Mouse (Mus musculus) kidney, adult 18-20 months (tissue): Measurements from ENCODE around the gene Dock4.
A peak's percentile ranks its signal among the peaks of the same experiment; 100 is the strongest.

Source experiments
- DNase-seq: peaks from one replicate; pipeline ENCODE4 v3.0.0; 2021

The Dock4 gene

GRCm38 (mm10) chr12:40669460-40669859 lies 223.7 kb downstream of the Dock4 start:
- no peak for DNase-seq

DNA sequence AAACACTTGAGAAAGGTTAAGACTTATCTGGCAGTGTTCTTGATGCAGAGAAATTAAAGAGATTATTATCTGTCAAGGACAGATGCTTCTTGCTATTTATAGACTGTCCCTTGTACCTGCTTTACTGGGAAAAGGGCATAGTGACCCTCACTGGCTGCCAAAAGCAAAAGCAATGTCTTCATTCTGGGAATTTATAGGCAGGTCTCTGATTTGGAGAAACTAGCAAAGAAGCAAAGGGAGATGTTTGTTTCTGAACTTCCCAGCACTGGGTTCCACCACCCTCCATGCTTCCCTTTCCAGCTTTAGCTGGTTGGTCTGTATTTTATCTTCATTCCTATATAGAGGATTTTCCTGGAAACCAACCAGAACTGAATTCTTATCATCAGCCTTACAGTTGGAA lies 225.0 kb downstream of the Dock4 start:
- no peak for DNase-seq

GRCm38 (mm10) chr12:40679713-40680112 lies 234.0 kb downstream of the Dock4 start:
- DNase-seq: no peak

- DNase-seq: peak; percentile 54
Observed at GRCm38 (mm10) chr12:40680551-40680950, 234.8 kb downstream of the Dock4 start.

GRCm38 (mm10) chr12:40691444-40691843 lies 245.7 kb downstream of the Dock4 start:
- no peak for DNase-seq

DNA sequence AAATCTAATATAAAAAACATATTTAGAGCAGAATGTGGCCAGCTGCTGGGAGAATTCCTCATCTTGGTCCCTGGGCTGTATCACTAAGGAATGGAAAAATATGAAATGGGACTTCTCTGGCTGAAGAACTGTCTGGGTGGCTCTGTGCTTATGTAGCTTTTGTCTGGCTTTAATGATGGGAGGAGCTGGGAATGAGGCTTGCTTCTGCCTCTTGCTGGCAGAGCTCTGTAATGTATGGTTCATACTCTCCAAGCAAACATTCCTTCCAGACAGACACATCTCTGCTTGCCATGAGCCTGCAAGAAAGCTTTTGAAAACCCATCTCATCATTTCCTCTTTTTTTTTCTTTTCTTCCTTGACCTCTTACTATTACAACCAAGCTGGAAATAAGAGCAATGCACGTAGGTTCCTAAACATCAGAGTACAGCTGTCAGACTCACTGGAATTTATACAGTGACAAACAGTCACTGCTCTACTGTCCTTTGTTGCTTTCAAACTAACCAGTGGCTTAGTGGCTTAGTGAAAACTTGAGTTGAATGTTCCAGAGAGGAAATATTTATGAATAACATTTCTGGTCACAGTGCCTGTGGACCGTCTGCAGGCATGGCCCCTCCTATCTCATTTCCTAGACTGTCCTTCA lies 248.4 kb downstream of the Dock4 start:
- no peak for DNase-seq

- no peak for DNase-seq
Observed at GRCm38 (mm10) chr12:40698330-40698729, 252.6 kb downstream of the Dock4 start.

- no peak for DNase-seq
Observed at GRCm38 (mm10) chr12:40702233-40702792, 256.6 kb downstream of the Dock4 start.

- DNase-seq: no peak
Observed at GRCm38 (mm10) chr12:40704296-40704695, 258.5 kb downstream of the Dock4 start.

DNA sequence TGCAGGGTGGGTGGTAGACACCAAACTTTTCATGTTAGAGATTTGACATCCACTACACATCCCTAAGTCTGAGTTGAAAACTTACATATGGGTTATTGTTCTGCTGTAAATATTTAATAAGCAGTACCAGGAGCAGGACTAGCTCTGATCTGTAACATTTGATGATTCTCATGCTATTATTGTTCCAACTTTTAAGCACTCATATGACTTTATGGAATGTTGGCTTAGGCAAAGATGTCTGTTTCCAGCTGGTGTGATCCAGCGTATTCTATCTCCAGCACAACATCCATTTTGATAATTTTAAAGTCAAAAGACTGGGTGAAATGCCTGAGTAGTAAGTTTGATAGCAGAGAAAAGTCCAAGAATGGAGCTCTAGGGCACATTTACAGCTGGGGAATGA lies 261.4 kb downstream of the Dock4 start:
- no peak for DNase-seq

- no peak for DNase-seq
Observed at GRCm38 (mm10) chr12:40709094-40709493, 263.3 kb downstream of the Dock4 start.

DNA sequence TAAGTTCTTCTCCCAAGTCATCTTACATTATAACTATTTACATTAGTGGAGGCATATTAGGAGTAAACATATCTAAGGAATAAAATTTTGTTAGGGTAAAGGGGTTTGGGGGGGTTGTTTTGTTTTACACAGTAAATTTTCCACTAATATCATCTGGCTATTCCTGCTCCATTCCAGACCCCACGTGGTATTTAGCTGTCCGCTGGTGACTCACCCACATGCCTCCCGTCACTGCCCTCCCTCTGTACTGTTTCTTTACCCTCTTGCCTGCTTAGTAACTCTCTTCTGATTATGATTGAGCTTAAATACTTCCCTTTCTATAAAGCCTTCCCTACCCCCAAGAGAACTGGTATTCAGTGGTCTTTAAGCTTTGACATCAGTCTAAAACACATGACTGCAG lies 266.5 kb downstream of the Dock4 start:
- DNase-seq: no peak

DNA sequence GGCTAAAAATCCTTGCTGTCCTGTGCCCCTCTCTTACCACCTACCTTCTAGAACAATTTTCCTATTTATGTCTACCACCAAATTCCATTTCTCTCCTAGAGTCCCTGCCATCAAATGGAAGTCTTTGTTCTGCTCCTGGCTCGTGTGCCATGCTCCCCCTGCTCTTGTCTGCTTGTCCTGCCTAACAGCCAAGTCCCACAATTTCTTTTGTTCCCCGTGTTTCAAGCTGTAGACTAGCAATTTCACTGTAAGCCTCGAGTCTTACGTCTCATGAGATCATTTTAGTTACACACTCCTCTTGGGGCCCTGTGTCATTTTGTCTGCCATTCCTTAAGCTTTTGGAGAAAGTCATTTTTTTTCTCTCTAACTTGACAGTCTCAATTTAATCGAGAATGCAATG lies 268.5 kb downstream of the Dock4 start:
- DNase-seq: no peak

DNA sequence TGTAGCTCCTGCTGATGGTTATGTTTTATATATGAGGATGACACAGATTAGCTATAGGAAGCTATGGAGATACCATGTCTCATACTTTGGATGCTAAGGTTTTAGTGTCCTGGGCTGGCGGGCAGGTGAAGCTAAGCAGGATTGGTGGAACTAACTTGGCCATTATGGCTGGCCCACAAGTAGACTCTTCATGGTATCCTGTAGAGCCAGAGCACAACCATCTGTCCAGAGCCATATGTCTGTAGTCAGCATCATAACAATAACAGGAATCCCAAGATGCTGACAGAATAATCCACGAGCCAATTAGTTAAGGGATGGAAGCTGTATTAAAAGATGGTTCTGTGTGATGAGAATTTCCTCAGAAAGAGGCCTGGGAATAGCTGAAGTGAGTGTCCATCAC lies 269.4 kb downstream of the Dock4 start:
- no peak for DNase-seq

- no peak for DNase-seq
Observed at GRCm38 (mm10) chr12:40728373-40728772, 282.6 kb downstream of the Dock4 start.

DNA sequence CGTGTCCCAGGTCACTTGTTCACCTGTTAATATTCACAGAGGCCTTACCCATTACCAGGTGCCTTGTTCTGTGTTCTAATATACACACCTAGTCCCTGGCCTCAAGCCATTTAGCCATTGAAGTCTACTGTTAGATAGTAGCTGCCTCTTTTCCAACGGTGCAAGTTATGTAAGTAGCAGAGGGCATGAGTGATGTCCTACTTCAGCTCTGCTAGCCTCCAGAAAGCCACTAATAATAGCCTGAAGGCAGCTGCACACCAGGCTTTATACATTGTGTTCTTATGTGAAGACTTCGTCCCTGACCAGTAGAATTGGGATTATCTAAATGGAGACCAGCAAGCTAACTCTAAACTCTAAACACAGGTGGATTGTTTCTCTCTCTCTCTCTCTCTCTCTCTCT lies 285.0 kb downstream of the Dock4 start:
- no peak for DNase-seq

- no peak for DNase-seq
Observed at GRCm38 (mm10) chr12:40745501-40745900, 299.7 kb downstream of the Dock4 start.

DNA sequence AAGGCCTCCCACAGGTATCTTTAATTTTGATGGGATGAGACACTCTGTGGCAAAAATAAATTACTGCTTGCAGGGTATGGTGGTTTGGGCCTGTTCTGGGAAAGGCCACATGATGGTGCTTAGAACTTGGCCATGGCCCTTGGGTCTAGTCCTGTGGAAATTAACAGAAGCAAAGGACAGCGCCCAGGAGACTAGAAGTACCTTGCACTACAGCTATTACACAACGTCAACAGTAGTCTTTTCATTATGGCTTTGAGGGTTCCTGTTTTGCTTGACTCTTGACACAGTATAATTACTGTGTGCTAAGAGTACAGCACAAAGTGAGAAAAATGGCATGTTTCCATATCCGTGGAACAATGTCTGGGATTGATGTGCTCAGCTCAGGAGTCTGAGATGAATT lies 300.3 kb downstream of the Dock4 start:
- DNase-seq: no peak

DNA sequence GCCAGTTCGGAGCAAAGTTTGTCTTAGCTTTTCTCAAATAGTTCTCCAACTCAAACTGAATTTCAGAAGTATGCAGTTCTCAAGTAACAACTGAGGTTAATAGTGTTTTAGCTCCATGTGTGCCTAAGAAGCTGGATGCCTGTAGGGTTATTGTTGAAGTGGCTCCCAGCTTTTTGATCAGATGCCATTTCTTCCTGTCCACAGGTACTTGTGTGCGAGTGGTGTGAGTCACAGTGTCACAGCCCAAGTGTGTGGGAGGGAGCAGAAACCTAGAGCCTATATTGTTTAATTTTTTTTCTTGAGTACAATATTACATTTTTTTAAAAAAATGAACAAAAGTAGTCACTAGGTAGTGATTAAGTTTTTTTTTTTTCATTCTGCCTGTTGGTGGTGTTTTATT lies 313.5 kb downstream of the Dock4 start:
- no peak for DNase-seq

DNA sequence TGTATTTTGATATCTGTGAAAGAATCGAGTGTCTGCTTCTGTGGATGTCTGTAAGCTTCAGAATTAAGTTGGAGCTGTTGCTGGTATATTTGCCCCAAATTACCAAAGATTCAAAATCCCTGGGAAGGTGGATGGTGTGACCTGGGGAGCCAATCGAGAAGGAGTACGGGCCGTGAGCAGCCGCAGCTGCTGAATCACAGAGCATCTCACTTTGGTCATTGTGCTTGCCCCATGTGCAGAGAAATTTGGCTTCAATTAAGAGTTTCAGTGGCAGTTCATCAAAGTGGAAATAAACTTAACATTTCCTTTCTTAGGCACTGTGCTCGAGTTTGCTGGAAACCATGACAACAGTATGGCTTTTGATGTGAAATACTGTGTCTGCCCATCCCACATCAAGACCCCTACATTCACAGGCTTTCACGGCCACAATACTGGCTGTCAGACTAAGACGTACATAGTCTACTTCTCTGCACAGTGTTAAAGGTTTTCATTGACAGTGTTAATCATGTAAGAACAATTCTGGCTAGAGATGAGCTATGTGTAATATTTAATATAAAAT lies 321.6 kb downstream of the Dock4 start:
- DNase-seq: no peak

DNA sequence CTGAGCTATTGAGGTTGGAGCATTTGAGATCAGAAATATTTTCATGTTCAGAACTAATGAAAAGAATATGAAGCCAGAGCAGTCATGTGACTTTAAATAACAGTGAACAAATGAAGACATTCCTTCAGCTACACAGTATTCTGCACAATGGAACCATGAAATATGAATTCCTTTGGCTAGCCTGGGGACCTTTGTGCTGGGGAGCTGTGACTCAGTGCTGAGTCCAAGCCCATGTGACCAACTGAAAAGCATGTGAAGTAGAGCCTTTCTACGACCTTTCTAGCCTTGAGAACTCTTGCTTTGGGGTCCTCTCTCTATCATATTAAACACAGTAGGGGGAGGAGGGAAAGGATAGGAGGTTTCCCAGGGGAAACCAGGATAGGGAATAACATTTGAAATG lies 327.3 kb downstream of the Dock4 start:
- DNase-seq: no peak

- DNase-seq: no peak
Observed at GRCm38 (mm10) chr12:40781554-40781953, 335.8 kb downstream of the Dock4 start.

GRCm38 (mm10) chr12:40788621-40789111 lies 342.9 kb downstream of the Dock4 start:
- DNase-seq: no peak
